Mouse (Mus musculus) cortical plate, adult 2 months (tissue): ENCODE results near the gene Plekhg6.

ENCODE experiments used
- CTCF ChIP-seq: fragments of 200-500 bp; IDR thresholded peaks from 2 replicates; pipeline ENCODE4 v1.5.1; 2011; ENCODE audit warnings: mild to moderate bottlenecking, control low read depth, low read length; ENCODE audit not compliant: insufficient read depth; ENCODE audit errors: extremely low read depth
- POLR2A ChIP-seq: fragments of 200-500 bp; IDR thresholded peaks from 2 replicates; pipeline ENCODE4 v1.6.1; 2011; ENCODE audit warnings: mild to moderate bottlenecking, low read length, control low read depth; ENCODE audit not compliant: insufficient read depth; ENCODE audit errors: extremely low read depth

GRCm38 (mm10) chr6:125359999-125360398 lies 20.6 kb downstream of the Plekhg6 start:
- TF ChIP-seq CTCF (no peak), POLR2A (no peak)
